Mouse (Mus musculus) CD8-positive naive resting alpha-beta T cell, adult 2 months (primary cell): ENCODE measurements at regions not wholly inside any gene's neighbourhood (a gene's known extent, or its start where the extent isn't known, plus 50 kb on each side); places are given as distances from the start of the nearest gene placed in this dataset.

Source experiments
- DNase-seq, 2 experiments: peaks; one replicate each; pipeline ENCODE4 v3.0.0; 2022; ENCODE audit warnings: low read depth in 2 of 2, low spot score in 2 of 2

DNA sequence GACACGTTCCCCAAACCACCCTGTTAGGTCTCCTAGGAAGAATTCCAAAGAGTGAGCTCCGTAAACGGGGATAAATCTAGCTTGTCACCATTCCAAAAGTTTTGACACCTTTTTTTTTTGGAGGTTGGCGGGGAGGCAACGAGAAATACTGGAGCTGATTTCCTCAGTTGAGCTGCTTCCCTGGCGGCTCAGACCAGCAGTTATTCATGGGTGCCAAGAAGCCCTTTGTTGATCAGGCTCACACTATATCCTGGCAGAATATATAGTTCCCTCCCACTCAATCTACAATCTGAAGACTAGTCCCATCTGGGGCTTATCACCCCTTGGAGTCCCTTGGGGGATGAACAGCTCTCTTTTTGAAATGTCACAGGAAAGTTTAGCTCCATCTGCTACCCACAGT, 77.5 kb upstream of the Tiam2 start:
- DNase-seq = no peak

- DNase-seq = no peak
These were observed 77.1 kb upstream of the Tiam2 start for GRCm38 (mm10) chr17:3249320-3249719.

DNA sequence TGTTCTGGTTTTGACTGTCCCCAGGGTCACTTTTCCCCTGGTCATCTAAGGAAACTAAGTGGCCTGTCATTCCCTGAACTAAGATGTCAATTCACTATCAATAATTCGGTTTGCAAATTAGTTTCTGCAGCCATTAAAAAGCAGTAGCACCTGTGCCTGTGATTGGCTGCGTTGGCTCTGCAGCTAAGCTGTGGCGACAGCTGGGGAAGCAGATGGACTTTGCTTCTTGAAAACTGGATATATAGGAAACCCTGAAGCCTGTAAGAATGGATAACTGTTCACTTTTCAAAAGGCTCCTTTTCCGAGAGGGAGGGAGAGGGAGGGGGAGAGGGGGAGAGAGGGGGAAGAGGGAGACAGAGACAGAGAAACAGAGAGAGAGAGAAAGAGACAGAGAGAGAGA, 75.2 kb upstream of the Tiam2 start:
- no peak for DNase-seq

GRCm38 (mm10) chr17:3251966-3252365, 74.4 kb upstream of the Tiam2 start:
- DNase-seq = no peak

DNA sequence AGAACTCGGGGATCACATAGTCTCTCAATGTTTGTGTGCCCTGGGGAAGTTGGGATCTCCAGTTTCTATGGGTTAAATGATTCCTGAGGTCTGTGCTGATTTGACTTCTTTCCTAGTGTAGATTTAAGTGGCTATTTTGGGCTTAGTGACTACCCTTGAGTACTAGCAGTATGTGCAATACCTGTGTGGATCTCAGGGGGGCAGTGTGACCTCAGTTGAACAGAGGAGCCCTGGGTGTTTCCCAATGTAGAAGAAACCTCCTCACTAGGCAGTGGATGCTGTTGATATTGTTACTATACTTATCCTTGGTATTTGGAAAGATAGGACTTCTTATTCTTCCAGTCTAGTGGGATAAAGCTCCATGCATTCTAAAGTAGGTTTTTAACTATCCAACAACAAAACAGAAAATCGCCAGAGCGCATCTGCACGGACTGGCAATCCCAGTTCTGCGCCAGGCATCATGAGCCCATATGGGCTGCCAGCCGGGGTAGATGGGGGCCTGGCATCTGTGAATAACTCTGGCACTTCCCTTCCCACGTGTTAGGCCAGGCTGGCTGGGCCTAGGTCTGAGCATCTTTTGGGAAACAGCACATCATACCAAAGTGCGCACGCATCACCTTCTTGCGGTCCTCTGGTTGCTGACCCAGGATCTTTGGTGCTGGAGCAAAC, 72.7 kb upstream of the Tiam2 start:
- DNase-seq = peak in 1 of 2 experiments; percentile 28

DNA sequence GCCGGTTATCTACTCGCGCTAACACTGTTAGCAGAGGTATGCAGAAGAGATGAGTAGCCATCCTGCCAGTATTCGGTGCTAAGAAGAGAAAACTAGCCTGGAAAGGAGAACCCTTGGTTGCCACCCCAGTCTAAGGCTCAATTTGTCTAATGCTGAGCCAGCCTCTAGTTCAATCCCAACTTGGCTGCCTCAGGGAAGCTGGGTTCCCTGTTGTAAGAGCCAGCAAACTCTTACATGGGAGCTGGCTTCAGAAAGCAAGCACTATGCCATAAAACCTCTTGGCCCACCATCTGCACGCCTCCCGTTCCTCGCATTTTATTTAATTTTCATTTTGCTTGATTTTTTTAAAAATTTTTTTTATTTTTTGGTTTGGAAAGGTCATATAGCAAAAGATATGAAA, 69.6 kb upstream of the Tiam2 start:
- no peak for DNase-seq

DNA sequence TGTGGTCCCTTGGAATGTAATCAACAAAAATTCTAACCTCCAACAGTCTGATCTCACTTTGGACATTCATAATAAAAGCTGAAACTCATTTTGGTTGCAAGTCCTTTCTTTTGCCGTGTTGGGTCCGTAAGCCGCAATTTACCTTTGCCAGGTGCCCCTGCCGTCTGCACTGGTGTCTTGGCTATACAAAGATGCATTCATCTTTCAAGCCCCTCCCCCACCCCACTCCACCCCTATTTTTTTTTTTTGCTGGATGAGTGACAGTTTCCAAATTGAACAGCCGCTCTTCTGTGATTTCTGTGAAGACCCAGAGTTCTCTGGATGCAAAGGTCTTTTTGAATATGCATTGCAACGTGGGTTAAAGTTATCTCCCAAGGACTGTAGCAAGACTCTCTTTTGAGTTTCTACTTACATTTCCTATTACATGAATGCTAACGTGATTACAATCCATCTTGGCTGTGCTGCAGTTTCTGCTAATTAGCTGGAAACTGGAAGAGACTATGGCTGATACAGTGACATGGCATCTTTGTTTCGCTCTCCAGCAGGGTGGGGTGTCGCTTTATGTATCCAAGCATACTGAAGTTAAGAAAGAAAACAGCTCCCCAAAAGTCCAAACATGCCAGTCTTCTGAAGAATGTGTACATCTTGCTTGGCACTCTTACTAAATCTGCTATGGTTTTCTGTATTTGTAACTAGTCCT, 67.4 kb upstream of the Tiam2 start:
- DNase-seq = no peak

DNA sequence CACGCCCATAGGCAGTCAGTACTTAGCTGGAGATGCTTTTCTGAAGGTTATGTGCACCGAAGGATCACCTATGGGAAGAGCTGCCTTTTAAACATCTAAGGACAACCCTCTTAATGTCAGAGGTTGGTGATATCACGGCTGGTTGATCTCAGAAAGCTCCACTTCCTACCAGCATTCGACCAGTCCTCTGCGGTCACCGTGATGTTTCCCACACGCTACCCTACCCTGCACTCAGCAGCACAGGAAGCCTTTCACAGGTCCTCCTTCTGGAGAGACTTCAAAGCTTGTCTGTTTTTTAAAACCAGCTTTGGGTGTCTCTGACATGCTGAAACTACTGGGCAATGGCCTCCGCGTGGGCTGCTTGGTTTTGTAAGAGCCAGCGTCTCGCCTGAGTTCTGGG, 65.6 kb upstream of the Tiam2 start:
- no peak for DNase-seq

- peak; percentile 33 to 46 for DNase-seq
These were observed 53.0 kb upstream of the Tiam2 start for GRCm38 (mm10) chr17:3273108-3274091.

DNA sequence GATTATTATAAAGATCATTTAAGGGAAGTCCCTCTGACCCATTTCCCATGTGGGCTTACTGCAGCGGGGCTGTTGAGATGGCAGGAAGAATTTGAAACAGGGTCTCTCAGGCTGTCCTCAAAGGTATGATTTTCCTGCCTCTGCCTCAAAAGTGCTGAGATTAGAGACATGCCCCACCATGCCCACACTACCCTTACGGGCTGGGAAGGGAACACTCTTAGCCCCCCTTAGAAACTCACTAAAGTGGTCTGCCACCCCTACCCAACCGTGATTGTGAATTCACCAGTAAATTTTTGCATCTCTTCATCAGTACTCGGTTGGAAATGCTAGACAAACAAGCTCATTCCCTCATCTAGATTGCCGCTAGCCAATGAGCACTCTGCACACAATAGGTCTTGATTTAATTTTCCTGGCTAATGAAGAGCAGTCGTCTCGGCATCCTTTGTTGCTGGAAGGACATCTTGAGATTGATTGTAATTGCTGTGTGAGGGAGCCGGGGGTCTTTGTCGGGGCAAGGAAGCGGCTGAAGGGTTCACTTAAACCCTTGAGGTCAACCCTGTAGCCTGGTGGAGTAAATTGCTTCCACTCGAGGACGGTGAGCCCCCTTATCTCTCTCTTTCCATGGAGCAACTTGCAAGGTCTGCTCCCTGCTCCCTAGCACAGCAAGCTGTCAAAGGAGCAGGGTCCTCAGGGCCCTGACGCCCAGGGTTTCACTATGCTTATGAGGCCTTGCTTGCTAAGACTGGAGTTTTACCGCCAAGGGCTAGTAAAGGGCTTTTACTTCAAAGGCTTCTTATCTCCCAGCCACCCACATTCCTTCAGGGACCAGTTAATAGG, 51.7 kb upstream of the Tiam2 start:
- DNase-seq = no peak
